Mouse (Mus musculus) G1E (cell line): ENCODE measurements around the gene Sh3rf1.

Experiments
- POLR2AphosphoS5 ChIP-seq: IDR thresholded peaks from 2 replicates; pipeline ENCODE4 v1.6.1; 2012; ENCODE audit warnings: low read depth, low read length, inconsistent platforms; ENCODE audit not compliant: insufficient replicate concordance
- TAL1 ChIP-seq: conservative IDR thresholded peaks from 2 replicates; pipeline ENCODE4 v1.6.1; 2012; ENCODE audit warnings: low read depth, low read length, inconsistent platforms, mixed read lengths

DNA sequence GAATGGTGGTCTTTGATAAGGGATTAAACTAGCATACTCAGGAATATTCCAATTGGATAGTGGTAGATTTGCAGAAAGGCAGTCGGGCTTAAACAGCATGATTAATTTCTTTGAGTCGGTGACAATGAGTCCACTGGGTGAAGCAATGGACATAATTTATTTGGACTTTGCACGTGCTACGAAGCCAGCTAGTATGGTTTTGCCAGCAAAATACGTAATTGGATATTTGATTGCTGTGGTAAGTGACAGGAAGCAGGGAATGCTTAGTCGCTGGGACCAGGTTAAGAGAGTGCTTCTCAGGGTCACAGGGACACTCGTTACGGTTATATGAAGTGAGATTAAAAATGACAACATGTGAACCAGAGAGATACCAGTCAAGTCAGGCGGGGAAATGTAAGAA is 164.7 kb downstream of the Sh3rf1 start:
- TF ChIP-seq POLR2AphosphoS5 (no peak), TAL1 (no peak)
